Mouse (Mus musculus) T-cell, adult 2 months (primary cell): ENCODE data around the gene Klk15.
A peak's percentile ranks its signal among the peaks of the same experiment; 100 is the strongest.
"Not testable (repeated sequence)": the region's sequence is repeated elsewhere in the genome, so short reads cannot be mapped to it uniquely, and the experiment has no call there.

ENCODE experiments used
- DNase-seq: peaks from one replicate; pipeline ENCODE4 v3.0.0; 2022; ENCODE audit warnings: low spot score

The Klk15 gene

GRCm38 (mm10) chr7:43933440-43933839 is at the start of gene Klk15:
TSS of gene Klk15 (plus strand) at chr7:43933740.
- no peak for DNase-seq

GRCm38 (mm10) chr7:43891365-43891764 is 42.2 kb upstream of the Klk15 start:
- no peak for DNase-seq

GRCm38 (mm10) chr7:43891788-43892187 is 41.8 kb upstream of the Klk15 start:
- DNase-seq: no peak

- DNase-seq: peak; percentile 54
These were observed 38.7 kb upstream of the Klk15 start for GRCm38 (mm10) chr7:43894836-43895235.

GRCm38 (mm10) chr7:43914821-43915220 is 18.7 kb upstream of the Klk15 start:
- DNase-seq: no peak

GRCm38 (mm10) chr7:43918426-43918825 is 15.1 kb upstream of the Klk15 start:
- DNase-seq: no peak

GRCm38 (mm10) chr7:43918871-43919270 is 14.7 kb upstream of the Klk15 start:
- no peak for DNase-seq

- peak; percentile 31 for DNase-seq
These were observed 13.7 kb upstream of the Klk15 start for GRCm38 (mm10) chr7:43919559-43920451.

GRCm38 (mm10) chr7:43920582-43920981 is 13.0 kb upstream of the Klk15 start:
- DNase-seq: no peak

GRCm38 (mm10) chr7:43921087-43921486 is 12.5 kb upstream of the Klk15 start:
- DNase-seq: no peak

- DNase-seq: no peak
These were observed 11.6 kb upstream of the Klk15 start for GRCm38 (mm10) chr7:43921941-43922340.

GRCm38 (mm10) chr7:43925985-43926384 is 7.6 kb upstream of the Klk15 start:
- no peak for DNase-seq

GRCm38 (mm10) chr7:43928521-43928920 is 5.0 kb upstream of the Klk15 start:
- no peak for DNase-seq

GRCm38 (mm10) chr7:43932337-43932736 is 1.2 kb upstream of the Klk15 start:
- DNase-seq: no peak

- no peak for DNase-seq
These were observed 1.2 kb downstream of the Klk15 start for GRCm38 (mm10) chr7:43934747-43935146.

- DNase-seq: no peak
These were observed 3.0 kb downstream of the Klk15 start for GRCm38 (mm10) chr7:43936551-43936950.

GRCm38 (mm10) chr7:43942293-43942692 is 8.8 kb downstream of the Klk15 start:
- DNase-seq: not testable (repeated sequence)

GRCm38 (mm10) chr7:43944727-43945264 is 11.3 kb downstream of the Klk15 start:
- DNase-seq: no peak

GRCm38 (mm10) chr7:43950364-43950763 is 16.8 kb downstream of the Klk15 start, which contains the start of gene Klk1b8:
TSS of gene Klk1b8 (plus strand) at chr7:43950664.
- no peak for DNase-seq

GRCm38 (mm10) chr7:43952703-43953102 is 19.2 kb downstream of the Klk15 start:
- no peak for DNase-seq

GRCm38 (mm10) chr7:43966451-43966850 is 32.9 kb downstream of the Klk15 start, which contains the start of gene Klk1b1:
TSS of gene Klk1b1 (plus strand) at chr7:43966751.
- DNase-seq: no peak

GRCm38 (mm10) chr7:43967058-43967457 is 33.5 kb downstream of the Klk15 start:
- no peak for DNase-seq

GRCm38 (mm10) chr7:43967612-43968011 is 34.1 kb downstream of the Klk15 start:
- DNase-seq: no peak
